Mouse (Mus musculus) ES-E14 (cell line): ENCODE data around the gene Zfp687.

Source experiments
- CHD2 ChIP-seq: IDR thresholded peaks from 2 replicates; pipeline ENCODE4 v1.6.1; 2014; ENCODE audit warnings: mild to moderate bottlenecking, low read depth, low read length, inconsistent platforms
- HCFC1 ChIP-seq: IDR thresholded peaks from 2 replicates; pipeline ENCODE4 v1.6.1; 2012; ENCODE audit warnings: low read length, inconsistent platforms, borderline replicate concordance; ENCODE audit not compliant: insufficient read depth
- MAFK ChIP-seq: IDR thresholded peaks from 2 replicates; pipeline ENCODE4 v1.6.1; 2014; ENCODE audit warnings: mild to moderate bottlenecking, low read depth, low read length, inconsistent platforms; ENCODE audit not compliant: insufficient read depth
- ZC3H11A ChIP-seq: IDR thresholded peaks from 2 replicates; pipeline ENCODE4 v1.6.1; 2012; ENCODE audit warnings: low read depth, mild to moderate bottlenecking, inconsistent platforms, low read length, borderline replicate concordance
- ZNF384 ChIP-seq: IDR thresholded peaks from 2 replicates; pipeline ENCODE4 v1.6.1; 2012; ENCODE audit warnings: low read depth, low read length, inconsistent platforms

GRCm38 (mm10) chr3:95005651-95006050 lies 9.6 kb downstream of the Zfp687 start:
- TF ChIP-seq HCFC1 (no peak), MAFK (no peak), CHD2 (no peak), ZC3H11A (no peak), ZNF384 (no peak)
